Mouse (Mus musculus) embryonic facial prominence, embryonic 14.5 days (tissue): ENCODE measurements around the gene Gm17555. TPM values are rescaled to one million over a fixed set of nuclear protein-coding genes. Genes with fewer than 3 reads are reported as not detected.
"Not testable (repeated sequence)": the region's sequence is repeated elsewhere in the genome, so short reads cannot be mapped to it uniquely, and the experiment has no call there.

Source experiments
- ATAC-seq: fragments of 200-750 bp; cut with Nextera tagmentation; 2 replicates; pipeline ENCODE4 v1.8.0; 2017; ENCODE audit warnings: low read depth, moderate number of reproducible peaks, moderate TSS enrichment
- DNase-seq: peaks from one replicate; pipeline ENCODE4 v3.0.0-alpha.2; 2015; ENCODE audit warnings: low spot score
- H3K27ac ChIP-seq: fragments of 300-500 bp; sonication (generic); replicated peaks from 2 replicates; pipeline ENCODE4 v1.5.1; 2014; ENCODE audit warnings: low read depth, mild to moderate bottlenecking, low read length, moderate library complexity
- H3K27me3 ChIP-seq: fragments of 300-500 bp; sonication (generic); replicated peaks from 2 replicates; pipeline ENCODE4 v1.6.1; 2014; ENCODE audit warnings: low read length; ENCODE audit not compliant: control insufficient read depth, insufficient read depth
- H3K36me3 ChIP-seq: fragments of 300-500 bp; sonication (generic); 2 replicates; pipeline ENCODE4 v1.6.1; 2014; ENCODE audit warnings: low read length, mixed read lengths; ENCODE audit not compliant: control insufficient read depth, insufficient read depth
- H3K4me1 ChIP-seq: fragments of 300-500 bp; sonication (generic); 2 replicates; pipeline ENCODE4 v1.6.1; 2014; ENCODE audit warnings: antibody characterized with exemption, low read length; ENCODE audit not compliant: control insufficient read depth, insufficient read depth
- H3K4me2 ChIP-seq: fragments of 300-500 bp; sonication (generic); 2 replicates; pipeline ENCODE4 v1.6.1; 2014; ENCODE audit warnings: low read depth, mild to moderate bottlenecking, low read length, moderate library complexity, mixed read lengths
- H3K4me3 ChIP-seq: fragments of 300-500 bp; sonication (generic); 2 replicates; pipeline ENCODE4 v1.5.1; 2014; ENCODE audit warnings: low read depth, mild to moderate bottlenecking, low read length
- H3K9ac ChIP-seq: fragments of 300-500 bp; sonication (generic); 2 replicates; pipeline ENCODE4 v1.6.1; 2014; ENCODE audit warnings: low read depth, mild to moderate bottlenecking, low read length, moderate library complexity, mixed read lengths
- H3K9me3 ChIP-seq: fragments of 300-500 bp; sonication (generic); 2 replicates; pipeline ENCODE4 v1.6.1; 2016; ENCODE audit warnings: low read length; ENCODE audit not compliant: control insufficient read depth
- WGBS: fragments of 180-500 bp; shearing (Covaris S2); extraction: QIAGEN DNeasy Blood & Tissue Kit; methylation state at CpG from one replicate; pipeline ENCODE4 v1.1.7; 2014; 5-methylcytosine and 5-hydroxymethylcytosine counted together
- polyA plus RNA-seq: library from polyadenylated mRNA; unstranded; fragments of >200 nt; fragmentation: Nextera tagmentation; extraction: Ambion mirVana; gene quantifications from 2 replicates; pipeline ENCODE4 v1.2.1, GENCODE M21; 2014

Gm17555 gene
- polyA plus RNA-seq, result not detected in 2 replicates

- H3K4me2 ChIP-seq, H3K27me3 ChIP-seq, DNase-seq, H3K4me3 ChIP-seq, H3K36me3 ChIP-seq, H3K9me3 ChIP-seq, ATAC-seq, H3K9ac ChIP-seq, H3K4me1 ChIP-seq, H3K27ac ChIP-seq: not testable (repeated sequence)
- WGBS, result 85% methylated on average over 3 of the region's 3 CpGs
Measured at GRCm38 (mm10) chr2:126214800-126215199, at the start of gene Gm17555. Gene Gm17555, plus strand, starts transcription at chr2:126215100.

DNA sequence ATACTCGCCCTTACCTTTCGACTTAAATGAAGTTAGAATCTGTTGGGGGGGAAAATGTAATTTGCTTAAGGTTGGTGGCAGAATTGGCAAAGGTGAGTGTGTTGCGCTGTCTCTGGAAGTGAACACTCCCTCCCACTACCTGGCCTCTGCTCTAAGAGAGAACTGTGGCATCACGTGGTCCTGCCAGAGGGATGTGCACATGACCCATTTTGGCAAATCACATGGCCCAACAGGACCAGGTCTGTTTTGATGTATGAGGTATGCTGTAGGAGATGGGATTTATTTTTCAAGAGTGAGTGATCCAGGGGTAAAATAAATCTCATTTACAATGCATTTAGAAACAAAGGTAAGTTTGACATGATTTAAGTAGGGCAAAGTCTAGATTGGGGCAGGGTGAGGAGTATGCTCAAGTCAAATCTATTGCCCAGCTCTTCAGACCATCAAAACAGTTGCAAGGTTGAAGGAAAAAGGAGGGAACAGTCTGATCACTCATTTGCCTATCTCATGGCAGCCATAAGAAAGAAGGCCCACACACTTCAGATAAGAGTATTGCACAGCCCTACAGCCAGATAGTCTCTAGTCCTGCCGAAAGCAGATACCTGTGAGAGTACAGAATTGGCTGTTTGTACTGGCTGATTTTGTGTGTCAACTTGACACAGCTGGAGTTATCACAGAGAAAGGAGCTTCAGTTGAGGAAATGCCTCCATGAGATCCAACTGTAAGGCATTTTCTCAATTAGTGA, 49.5 kb upstream of the Gm17555 start:
- Histone ChIP-seq H3K9ac (no peak overlapping the region), H3K36me3 (peaks cover 43% of the 10 kb centered on the region), H3K27me3 (no peaks in the 10 kb centered on the region), H3K4me1 (no peaks in the 10 kb centered on the region), H3K9me3 (no peaks in the 10 kb centered on the region), H3K4me3 (no peak overlapping the region), H3K27ac (no peak overlapping the region), H3K4me2 (no peak overlapping the region)
- 92% methylated on average over 5 of the region's 5 CpGs for WGBS
- ATAC-seq (no peak), DNase-seq (no peak)

DNA sequence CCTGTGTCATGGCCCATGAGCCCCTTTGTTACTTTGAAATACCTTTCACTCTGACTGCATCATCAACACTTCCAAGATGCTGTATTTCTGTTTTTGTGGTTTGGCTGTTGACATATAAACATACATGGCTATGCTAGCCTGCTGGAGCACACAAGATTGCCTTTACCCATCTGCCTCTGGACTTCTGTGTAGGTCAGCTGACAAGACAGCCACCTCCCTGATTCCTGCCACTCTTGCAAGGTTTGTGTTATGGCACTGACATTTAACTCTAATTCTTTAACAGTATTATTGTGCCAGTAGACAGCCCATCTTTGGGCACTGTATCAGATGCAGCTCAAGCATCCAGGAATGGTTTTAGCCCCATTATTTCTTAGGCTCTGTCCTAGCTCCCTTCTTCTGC, 48.6 kb upstream of the Gm17555 start:
- H3K4me3 ChIP-seq, result no peak overlapping the region
- H3K4me2 ChIP-seq, result no peak overlapping the region
- no peaks in the 10 kb centered on the region for H3K4me1 ChIP-seq
- no peaks in the 10 kb centered on the region for H3K9me3 ChIP-seq
- DNase-seq, result no peak
- H3K27me3 ChIP-seq, result no peaks in the 10 kb centered on the region
- no peak for ATAC-seq
- no peak overlapping the region for H3K27ac ChIP-seq
- peaks cover 34% of the 10 kb centered on the region for H3K36me3 ChIP-seq
- no peak overlapping the region for H3K9ac ChIP-seq

GRCm38 (mm10) chr2:126166848-126167617, 47.9 kb upstream of the Gm17555 start:
- Histone ChIP-seq H3K36me3 (peaks cover 28% of the 10 kb centered on the region), H3K9ac (no peak overlapping the region), H3K9me3 (no peaks in the 10 kb centered on the region), H3K27me3 (no peaks in the 10 kb centered on the region), H3K27ac (no peak overlapping the region), H3K4me3 (no peak overlapping the region), H3K4me1 (no peaks in the 10 kb centered on the region), H3K4me2 (no peak overlapping the region)
- DNase-seq (no peak), ATAC-seq (no peak)
- 87% methylated on average over 8 of the region's 8 CpGs for WGBS

DNA sequence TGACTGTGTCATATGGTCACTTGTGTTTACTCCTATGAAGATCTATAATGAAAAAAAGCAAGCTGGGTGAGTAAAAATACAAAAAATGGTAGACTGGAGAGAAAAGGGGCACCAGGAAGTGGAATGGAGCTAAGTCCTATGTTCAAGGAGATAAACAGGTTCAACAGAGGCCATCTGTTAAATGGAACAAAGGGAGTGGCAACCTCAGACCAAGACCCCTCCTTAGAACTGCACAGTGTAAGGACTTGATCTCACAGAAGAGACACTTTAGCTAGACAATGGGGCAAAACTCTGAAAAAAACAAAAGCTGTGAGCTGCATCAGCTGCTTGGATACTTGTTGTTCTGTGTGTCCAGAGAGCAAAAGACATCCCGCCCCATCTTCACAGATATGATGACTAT, 43.5 kb upstream of the Gm17555 start:
- Histone ChIP-seq H3K4me1 (no peaks in the 10 kb centered on the region), H3K9me3 (no peaks in the 10 kb centered on the region), H3K27me3 (no peaks in the 10 kb centered on the region), H3K36me3 (no peaks in the 10 kb centered on the region), H3K4me3 (no peak overlapping the region), H3K9ac (no peak overlapping the region), H3K27ac (no peak overlapping the region), H3K4me2 (no peak overlapping the region)
- WGBS, result 89% methylated on average over 1 of the region's 1 CpGs
- DNase-seq (no peak), ATAC-seq (no peak)

- no peaks in the 10 kb centered on the region for H3K9me3 ChIP-seq
- H3K4me2 ChIP-seq, result no peak overlapping the region
- DNase-seq (peak; percentile 55), ATAC-seq (no peak)
- 55% methylated on average over 4 of the region's 4 CpGs for WGBS
- peaks cover 3% of the 10 kb centered on the region; the same call in 1 of the 2 replicates for H3K4me1 ChIP-seq
- no peaks in the 10 kb centered on the region for H3K27me3 ChIP-seq
- H3K27ac ChIP-seq, result no peak overlapping the region
- H3K36me3 ChIP-seq, result no peaks in the 10 kb centered on the region
- H3K4me3 ChIP-seq, result no peak overlapping the region
- H3K9ac ChIP-seq, result no peak overlapping the region
Measured at GRCm38 (mm10) chr2:126191306-126191705, 23.6 kb upstream of the Gm17555 start.

GRCm38 (mm10) chr2:126192129-126192528, 22.8 kb upstream of the Gm17555 start:
- H3K9ac ChIP-seq, result no peak overlapping the region
- no peaks in the 10 kb centered on the region for H3K9me3 ChIP-seq
- no peak for ATAC-seq
- no peak overlapping the region for H3K4me3 ChIP-seq
- WGBS, result 79% methylated on average over 2 of the region's 2 CpGs
- no peaks in the 10 kb centered on the region for H3K36me3 ChIP-seq
- H3K4me2 ChIP-seq, result no peak overlapping the region
- no peak overlapping the region for H3K27ac ChIP-seq
- H3K4me1 ChIP-seq, result peaks cover 3% of the 10 kb centered on the region; the same call in 1 of the 2 replicates
- H3K27me3 ChIP-seq, result no peaks in the 10 kb centered on the region
- no peak for DNase-seq

DNA sequence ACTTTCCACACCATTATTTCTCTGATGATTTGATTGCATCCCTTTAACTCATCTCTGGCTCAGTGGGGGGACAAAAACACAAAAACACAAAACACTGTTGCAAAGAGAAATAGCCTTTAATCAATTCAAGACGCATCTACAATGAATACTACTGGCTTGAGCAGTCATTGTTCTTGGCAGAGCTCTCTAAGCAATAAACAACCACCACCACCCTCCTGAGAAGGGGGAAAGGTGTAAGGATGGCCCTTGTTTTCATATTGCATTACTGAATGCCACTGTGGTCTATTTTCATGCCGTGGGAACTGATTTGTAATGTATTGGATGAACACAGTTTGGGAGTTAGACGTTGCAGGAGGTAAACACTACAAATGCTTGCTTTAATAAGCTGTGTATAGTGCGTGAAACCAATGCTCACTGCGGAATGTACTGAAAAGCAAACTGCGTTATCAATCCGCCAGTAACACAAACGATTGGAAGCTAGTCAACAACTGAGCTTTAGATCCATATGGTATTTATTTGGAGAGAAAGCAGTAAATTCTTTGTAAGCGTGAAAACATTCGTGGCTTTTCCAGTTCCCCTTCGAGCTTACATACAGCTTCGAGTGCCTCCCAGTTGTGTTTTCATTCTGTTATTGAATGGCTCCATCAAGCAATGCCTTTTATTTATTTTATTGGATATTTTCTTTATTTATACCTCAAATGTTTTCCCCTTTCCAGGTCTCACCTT, 19.1 kb upstream of the Gm17555 start:
- DNase-seq (peak; percentile 87), ATAC-seq (no peak)
- H3K4me1 ChIP-seq, result peaks cover 3% of the 10 kb centered on the region; the same call in 1 of the 2 replicates
- peak overlapping the region; percentile 58; the same call in 1 of the 2 replicates for H3K27ac ChIP-seq
- H3K27me3 ChIP-seq, result no peaks in the 10 kb centered on the region
- no peak overlapping the region for H3K4me3 ChIP-seq
- 48% methylated on average over 12 of the region's 12 CpGs for WGBS
- 0 out of 2 replicates have a peak, but pooled peaks cover 5% of the 10 kb centered on the region for H3K9me3 ChIP-seq
- H3K4me2 ChIP-seq, result no peak overlapping the region
- H3K9ac ChIP-seq, result no peak overlapping the region
- H3K36me3 ChIP-seq, result no peaks in the 10 kb centered on the region
